Mouse (Mus musculus) kidney, adult 8-10 months (tissue): Measurements from ENCODE around the gene Cx3cr1.
"Not testable (repeated sequence)": the region's sequence is repeated elsewhere in the genome, so short reads cannot be mapped to it uniquely, and the experiment has no call there.

Experiments used
- DNase-seq, 2 experiments: peaks; one replicate each; pipeline ENCODE4 v3.0.0; 2022

The Cx3cr1 gene

DNA sequence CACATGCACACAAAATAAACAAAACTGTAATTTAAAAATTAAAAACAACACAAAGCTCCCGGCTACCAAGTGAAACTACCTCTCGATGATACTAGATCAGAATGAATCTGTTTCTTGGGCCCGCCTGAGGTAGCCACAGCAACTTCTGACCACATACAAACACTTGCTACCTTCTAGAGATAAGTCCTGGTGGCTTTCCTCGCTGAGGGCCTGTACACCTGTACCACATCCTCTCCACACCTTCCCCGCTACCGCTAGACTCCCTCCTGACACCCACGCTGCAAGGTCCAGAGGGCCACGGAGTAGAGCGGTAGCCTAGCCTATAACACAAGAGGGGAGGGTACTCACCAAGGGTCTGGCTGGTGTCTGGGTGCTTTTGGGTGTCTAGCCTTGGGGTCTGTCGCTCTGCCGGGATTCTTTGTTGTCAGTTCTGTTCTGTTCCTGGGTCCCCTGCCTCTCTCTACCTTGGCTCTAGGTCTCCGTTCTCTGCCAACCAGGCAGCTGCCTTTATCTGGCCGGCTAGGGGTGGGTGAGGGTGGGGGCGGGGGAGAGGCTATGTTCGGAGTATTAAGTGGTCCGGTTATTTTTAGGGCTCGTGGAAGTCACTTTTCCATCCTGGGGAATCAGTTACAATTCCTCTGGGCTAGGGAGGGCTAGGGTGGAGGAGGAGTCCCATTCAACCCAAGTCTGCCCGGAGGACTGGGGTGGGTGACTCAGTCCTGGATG lies 46.4 kb downstream of the Cx3cr1 start, which contains the start of gene Xirp1:
Gene Xirp1, minus strand, starts transcription at position 513 of the 726 bp plus-strand sequence.
- no peak for DNase-seq

DNA sequence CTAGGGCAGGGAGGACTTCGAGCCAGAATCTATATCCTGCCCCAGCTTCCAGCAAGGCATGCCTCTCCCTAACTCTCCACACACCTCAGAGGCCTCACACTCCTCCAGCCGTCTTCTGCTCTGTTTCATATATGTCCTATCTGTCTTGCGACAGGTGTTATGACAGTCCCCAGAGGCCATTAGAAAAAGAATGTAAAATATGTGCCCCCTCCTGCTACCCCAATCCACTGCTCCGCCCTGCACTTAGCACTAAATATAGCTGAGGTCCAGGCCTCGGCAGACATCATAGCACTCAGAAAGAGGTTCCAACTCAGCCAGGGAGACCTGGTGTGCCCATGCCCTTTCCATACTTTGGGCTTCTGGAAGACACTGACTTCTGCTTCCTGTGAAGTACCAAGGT lies 48.5 kb downstream of the Cx3cr1 start:
- no peak for DNase-seq

DNA sequence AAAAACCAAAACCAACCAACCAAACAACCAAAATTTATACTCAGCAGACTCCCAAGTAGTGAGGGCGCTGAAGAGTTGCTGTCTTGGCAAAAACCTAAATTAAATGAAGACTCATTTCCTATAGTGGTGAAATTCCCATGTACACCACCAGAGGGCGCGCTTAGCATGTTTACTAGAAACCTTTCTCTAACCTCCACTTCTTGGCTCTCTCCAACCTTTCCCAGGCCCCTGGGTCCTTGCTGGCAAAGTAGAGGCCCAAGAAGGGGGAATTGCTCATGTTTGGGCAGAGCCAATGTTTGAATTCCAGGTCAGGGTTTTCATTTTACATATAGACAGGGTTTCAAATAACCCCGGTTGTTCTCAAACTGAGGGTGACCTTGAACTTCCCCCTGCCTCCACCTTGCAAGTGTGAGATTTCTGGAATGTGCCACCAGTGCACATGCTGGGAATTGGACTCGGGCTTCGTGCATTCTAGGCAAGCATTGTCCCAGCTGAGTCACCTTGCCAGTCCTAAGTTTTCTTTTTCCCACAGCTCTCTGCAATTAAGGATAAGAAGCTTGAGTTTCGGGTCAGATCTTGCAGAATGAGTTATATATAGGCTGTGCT lies 49.3 kb downstream of the Cx3cr1 start:
- peak; percentile 63 to 83 for DNase-seq

DNA sequence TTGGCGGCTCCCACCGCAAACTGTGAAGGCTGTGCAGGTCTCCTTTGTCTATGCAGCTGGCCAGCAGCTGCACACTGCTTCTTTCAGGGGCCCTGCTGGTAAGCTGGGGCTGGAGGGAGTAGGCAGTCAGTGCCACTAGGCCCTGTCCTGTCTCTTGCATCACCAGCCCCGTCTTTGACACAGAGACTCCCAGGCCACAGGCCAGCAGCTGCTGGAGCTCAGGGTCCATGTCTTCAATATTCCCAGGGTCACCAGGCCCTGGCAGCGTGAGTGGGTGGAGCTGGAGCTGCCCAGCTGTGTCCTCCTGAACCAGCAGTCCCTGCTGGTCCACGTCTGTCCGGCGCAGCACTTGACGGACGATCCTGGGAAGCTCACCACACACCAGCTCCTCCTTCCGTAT lies 52.7 kb downstream of the Cx3cr1 start:
- DNase-seq, result no peak

DNA sequence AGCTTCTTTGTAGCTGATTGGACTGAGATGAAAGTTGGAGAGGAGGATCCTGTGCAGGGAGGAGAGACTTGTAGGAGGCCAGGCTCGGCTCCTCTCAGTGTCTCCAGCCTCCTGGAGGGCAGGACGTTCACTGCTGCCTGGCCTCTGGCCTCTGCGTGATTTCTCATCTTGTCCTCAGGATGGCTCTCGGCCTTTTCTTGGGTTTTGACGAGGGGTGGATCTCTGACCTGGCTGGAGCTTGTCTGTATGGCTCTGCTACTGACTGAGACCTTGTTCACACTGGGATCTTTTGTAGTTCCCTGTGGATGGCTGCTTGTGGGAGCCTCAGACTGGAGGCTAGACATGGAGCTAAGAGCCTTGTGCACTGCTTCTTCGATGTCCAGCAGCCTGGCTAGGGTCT lies 54.9 kb downstream of the Cx3cr1 start:
- DNase-seq, result no peak

DNA sequence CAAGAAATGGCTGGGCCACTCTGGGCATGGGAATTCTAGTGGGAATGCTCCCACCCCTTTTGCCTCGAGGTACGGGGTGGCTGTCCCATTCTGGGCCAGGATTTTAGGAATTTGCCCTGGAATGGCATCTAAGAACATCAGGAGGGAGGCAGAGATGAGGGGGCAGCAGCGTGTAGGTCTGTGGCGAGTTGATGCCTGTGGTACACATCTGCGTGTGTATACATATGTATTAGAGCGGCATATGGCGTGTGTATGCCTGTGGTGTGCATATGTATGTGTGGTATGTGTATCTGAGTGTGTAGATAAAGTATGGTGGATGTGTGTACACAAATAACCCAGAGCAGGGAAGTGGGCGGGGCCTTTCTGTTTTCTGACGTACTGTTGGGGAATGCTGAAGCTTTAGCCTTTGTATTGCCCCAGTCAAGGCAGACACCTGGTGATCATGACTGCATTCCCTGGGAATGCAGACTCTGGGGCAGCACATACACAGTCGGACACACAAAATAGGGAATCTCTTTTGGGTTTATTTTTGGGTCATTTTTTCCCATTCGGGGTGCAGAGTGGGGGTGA lies 56.3 kb downstream of the Cx3cr1 start:
- no peak for DNase-seq

DNA sequence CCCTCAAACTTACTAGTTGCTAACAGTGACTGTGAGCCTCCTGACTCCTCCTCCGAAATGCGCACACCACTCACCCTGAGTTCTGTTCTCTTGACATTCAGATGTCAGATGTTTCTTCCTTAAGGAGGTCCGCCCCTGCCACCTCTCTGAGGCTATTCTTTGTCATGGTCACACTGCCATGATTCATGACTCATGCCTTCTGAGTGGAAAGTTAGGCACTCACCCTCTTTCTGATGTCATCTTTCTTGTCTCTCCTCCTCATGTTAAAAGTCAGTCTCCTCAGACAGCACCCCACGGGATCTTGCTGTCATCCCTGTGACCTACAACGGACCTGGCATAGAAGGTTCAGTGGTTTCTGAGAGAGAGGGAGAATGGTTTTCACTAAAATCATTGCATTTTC lies 56.9 kb downstream of the Cx3cr1 start:
- no peak for DNase-seq

DNA sequence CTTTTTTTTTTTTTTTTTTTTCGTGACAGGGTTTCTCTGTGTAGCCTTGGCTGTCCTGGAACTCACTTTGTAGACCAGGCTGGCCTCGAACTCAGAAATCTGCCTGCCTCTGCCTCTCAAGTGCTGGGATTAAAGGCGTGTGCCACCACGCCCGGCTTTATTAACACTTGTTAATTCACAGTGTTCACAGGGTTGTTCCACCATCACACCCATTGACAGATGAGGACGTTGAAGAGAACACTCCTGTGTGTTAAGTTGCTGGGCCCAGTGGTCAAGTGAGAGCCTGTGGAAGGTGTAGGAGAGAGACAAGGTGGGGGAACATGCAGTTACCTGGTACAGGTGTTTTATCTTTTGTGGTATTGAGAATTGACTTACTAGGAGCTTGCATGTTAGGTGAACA lies 57.5 kb downstream of the Cx3cr1 start:
- not testable (repeated sequence) for DNase-seq

DNA sequence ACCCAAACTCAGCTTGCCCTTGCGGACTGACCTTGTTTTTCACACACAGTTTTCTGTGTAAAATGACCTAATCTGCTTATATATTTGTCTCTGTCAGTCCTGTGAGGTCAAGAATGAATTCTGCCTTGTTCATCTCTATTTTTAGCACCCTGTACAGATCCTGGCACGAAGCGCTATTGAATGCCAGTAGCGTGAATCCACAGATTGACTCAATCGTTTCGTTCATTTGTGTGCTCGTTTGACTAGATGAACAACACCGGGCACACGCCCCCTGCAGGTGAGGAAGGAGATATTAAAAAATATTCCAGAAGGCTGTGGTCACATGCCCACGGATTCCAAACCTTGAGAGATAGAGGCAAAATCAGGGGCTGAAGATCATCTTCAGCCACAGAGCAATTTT lies 58.1 kb downstream of the Cx3cr1 start:
- DNase-seq, result peak; percentile 71 to 74

DNA sequence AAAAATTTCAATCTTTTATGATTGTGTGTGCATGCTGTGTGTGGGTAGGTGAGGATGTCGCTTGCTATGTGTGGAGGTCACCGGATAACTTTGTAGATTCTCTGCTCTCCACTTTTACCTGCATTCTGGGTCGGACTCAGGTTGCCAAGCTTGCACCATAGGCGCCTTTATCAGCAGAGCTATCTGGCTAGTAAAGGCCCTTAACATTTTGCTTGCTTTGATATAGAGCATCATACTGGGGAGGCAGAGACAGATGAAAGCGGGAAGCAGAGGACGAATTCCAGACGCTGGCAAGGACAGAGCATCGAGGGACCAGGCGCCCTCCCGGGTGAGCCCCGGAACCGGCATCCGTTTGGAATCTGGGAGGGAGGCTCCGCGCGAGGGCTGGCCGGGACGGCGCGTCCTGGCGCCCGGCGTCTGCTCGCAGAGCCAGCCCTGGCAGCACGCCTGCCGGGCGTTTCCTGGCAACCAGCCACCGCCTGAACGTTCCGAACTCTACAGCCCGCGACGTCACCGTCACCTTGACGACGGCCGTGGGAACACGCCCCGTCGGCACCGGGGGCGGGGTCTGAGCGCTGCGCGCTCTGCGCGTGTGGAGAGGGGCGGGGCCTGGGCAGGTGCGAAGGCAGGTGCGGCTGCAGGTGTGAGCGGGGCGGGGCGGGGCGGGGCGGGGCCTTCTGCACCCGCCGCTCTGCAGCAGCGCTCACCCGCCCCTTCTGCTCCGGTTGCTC lies 58.7 kb downstream of the Cx3cr1 start:
- peak; percentile 98 to 99 for DNase-seq

DNA sequence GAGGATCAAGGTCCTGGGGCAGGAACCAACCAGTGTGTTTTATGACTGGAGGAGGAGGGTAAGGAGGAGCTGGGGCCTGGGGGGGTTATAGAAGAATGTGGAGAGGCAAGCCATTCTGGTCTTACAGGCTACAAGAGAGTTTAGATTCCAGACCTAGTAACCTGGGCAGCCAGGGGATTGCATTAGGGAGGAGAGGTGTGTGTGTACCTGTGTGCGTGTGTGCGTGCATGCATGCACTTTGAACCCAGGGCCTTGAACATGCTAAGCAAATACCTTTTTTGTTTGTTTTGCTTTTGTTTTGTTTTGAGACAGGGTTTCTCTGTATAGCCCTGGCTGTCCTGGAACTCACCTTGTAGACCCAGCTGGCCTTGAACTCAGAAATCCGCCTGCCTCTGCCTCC lies 59.8 kb downstream of the Cx3cr1 start:
- DNase-seq, result no peak

DNA sequence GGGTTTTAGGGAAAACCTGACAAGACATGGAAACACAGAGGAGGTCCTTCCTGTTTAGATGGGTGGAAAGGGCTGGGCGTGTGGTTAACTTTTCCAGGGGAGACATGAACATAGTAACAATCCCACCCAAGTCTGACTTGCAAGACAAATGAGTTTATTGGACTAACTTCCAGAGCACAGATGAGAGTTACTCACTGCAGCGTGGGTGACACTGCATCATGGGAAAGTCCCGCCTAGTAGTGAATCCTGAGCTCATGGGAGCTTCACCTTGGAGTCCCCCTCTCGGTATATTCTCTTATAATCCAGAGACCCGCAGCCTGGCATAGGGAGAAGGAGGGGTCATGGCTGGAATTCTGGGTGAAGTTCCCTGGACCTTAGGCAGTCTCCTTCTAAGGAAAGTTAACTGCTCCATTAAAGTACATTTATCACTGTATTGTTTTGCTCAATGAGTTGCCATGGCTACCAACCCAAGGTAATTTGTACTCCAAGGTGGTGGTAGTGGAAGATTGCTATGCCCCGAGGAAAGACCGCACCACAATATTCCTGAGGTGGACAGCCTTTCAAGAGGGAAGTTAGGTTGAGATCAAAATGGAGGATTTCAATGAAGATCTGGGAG lies 60.3 kb downstream of the Cx3cr1 start:
- DNase-seq, result no peak

DNA sequence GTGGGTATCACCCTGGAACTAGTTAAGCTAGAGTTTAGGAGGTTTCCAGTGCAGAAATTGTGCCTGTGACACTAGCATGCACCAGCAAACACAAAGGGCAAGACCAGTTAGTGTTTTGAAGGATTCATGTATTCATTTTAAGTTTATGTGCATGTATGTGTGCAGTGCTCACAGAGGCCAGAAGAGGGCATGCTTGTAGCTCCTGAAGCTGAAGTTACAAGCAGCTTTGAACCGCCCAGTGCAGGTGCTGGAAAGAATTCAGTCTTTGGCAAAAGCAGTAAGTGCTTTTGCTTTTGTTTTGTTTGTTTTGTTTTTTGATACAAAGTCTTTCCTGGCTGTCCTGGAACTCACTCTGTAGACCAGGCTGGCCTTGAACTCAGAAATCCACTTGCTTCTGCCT lies 61.8 kb downstream of the Cx3cr1 start:
- no peak for DNase-seq

DNA sequence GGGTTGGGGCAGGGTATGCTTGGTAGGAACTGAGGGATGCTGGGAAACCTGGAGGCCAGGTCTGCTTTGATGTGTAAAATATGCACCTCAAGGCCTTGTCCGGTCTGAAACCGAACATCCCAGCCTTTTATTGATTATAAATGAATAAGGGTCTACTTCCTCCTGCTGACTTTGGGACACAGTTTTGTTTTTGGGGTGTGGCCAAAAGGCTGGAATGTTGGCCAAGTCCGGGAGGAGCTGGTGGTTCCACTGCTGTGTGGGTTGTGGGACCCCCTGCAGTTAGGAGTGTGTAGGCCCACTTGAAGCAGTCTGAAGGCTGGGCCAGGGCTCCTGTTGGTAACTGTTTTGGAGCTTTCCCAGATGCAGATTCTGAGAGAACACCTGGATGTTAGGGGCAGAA lies 63.7 kb downstream of the Cx3cr1 start:
- no peak for DNase-seq

DNA sequence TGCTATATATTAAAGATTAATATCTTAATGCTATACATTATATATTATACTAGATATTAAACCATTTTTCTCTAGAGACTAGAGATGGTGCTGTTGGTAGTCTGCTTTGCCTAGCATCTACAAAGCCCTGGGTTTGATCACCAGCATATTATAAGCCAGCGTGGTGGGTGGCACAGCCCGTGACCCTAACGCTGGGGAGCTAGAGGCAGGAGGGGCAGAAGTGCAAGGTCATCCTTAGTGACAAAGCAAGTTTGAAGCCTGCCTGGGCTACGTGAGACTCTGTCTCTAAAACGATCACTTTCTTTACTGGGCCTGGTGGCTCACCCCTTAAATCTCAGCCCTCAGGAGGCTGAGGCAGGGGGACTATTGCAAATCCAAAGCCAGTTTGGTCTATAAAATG lies 66.8 kb downstream of the Cx3cr1 start:
- DNase-seq, result no peak

DNA sequence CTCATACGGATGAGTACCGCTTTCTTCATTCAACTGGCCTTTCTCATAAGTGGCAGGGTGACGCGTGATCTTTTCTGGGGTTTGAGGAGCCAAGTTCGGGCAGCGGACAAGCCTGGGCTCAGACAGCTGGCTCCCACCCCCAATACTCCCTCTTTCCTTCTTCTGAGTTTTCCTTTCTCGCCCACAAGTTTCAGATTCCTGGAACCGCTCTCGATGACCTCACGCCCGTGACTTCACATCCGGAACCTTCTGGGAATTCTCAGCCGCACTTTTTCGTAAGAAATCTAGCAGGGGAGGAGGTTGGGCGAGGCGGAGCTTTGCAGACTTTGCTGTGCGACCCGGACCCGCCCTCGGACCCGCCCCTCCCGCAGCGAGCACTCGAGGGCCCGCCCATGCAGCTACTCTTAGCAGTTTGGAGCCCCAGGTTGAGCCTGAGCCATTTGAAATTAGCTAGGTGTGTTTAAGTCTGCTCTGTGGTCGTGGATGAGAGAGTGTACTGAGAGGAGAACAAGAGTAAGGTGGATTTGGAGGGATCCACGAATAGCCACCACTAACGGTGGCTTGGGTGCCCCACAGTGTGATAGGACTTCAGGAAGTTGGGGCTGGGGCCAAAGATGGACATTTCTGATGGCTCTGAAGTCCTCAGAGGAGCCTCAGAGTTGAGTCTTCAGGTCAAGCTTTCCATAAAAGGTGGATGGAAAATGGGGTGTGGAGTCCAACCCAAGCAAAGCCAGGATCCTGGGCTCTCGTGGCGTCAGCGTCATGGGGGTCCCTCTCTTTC lies 67.5 kb downstream of the Cx3cr1 start:
- DNase-seq, result peak; percentile 93 to 95

DNA sequence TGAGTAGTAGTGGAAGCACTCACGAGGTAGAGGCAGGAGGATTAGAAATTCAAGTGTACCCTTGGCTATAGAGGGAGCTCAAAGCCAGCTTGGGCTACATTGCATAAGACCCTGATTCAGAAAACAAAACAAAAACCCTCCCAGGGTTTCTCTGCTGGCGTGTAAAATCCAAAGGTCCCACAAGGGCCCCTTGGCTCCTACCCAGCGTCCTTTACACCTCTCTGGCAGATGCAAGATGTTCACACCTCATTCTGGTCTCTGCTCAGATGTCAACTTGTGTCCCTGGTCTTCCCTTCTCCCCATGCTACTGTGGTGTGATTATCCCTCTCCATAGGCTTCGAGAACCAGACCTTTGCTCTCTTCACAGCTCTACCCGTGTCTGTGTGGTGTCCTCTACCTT lies 68.9 kb downstream of the Cx3cr1 start:
- DNase-seq, result peak; percentile 44 to 60

DNA sequence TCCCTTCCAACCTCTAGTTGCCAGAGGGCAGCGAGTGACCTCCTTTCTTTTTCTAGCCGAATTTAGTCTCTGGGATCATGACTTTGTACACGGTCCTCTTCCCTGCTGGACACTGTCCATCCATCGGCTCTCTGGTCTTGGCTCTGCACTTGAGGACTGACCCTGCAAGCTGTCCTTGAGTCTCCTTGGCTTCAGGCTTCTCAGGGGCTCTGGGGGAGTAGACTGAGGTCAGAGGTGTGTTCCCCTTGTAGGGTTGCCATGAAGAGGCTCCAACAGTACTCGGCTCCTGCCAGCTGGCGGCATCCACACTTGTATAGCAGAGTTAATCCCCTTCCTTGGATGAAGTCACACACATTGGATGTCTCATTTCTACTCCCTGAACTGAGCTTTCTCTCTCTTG lies 70.0 kb downstream of the Cx3cr1 start:
- DNase-seq, result no peak

DNA sequence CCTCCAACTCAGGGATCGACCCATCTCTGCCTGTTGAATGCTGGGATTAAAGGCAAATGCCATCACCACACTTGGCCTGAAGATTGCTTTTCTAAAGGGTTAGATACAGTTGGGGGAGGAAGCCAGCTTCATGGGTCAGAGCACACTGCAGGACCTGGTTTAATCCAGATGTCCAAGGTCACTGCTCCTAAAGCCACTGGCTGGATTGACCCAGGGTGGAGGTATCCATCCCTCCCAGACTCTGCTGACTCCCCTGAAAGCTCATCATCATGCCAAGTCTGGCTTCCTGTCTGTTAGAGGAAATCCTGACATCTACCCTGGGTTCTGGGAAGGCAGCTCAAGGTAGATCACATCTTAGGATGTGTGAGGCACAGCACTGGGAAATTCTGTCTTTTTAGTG lies 70.9 kb downstream of the Cx3cr1 start:
- DNase-seq, result no peak

DNA sequence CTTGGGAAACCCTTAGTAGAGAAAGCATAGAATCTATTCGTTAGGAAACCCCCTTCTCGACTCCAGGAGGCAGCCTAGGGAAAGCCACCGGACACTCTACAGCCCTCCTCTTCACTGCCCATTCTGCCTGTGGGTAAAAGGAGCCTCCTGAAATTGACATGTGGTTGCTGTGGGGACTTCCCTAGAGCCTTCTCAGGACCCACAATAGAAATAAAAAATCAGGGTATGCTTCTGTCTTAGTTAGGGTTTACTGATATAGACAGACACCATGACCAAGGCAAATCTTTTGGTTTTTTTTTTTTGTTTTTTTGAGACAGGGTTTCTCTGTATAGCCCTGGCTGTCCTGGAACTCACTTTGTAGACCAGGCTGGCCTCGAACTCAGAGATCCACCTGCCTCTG lies 73.6 kb downstream of the Cx3cr1 start:
- no peak for DNase-seq

DNA sequence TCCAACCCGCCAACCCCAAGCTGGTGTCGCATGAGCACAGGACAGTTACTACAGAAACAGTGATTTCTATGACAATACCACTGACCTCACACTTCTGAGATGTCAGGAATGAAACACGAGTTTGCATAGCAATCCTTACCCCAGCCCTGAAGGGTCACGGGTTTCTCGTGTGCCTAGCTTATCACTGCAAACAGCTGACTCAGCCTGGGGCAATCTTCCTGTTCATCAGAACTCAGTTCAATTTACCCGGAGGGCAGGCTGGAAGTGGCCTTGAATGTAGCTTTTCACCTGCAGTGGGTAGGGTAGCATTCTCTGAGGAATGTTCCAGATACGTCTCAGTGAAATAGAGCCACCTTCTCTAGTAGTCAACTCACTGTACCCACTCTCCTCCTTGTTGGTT lies 75.5 kb downstream of the Cx3cr1 start:
- no peak for DNase-seq

DNA sequence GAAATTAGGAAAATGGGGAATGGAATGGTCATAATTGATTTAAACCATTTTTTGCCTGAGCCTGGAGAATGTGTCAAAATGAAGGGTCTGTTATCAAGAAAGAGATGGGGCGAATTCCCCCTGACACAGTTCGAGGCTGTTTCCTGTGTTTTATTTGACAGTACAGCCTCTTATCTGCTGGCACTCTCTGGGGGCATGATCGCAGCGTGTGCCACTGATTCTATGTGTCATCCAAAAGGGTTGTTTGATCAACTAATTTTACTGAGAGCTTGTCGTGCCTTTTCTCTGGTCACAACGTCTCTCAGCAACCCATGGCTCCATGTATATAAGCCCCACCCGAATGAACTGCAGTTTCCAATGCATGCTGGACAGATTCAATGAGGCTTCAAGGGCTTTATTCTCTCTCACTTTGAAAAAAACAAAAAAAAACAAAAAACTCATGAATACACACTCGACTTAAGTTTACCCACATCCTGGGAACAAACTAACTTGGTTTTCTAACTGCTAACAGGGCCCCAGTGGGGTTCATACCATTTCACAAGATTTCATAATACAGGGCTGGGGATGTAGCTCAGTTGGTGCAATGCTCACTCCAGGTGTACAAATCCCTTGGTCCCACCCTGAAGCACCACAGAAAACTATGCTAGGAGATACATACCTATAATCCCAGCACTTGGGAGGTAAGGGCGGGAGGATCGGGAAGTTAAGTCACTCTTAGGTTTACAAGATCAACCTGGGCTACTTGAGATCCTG lies 76.4 kb downstream of the Cx3cr1 start:
- no peak for DNase-seq
